Mouse (Mus musculus) kidney, embryonic 16.5 days (tissue): ENCODE data around the gene Fat2. TPM values are rescaled to one million over a fixed set of nuclear protein-coding genes. Genes with fewer than 3 reads are reported as not detected.

Source experiments
- ATAC-seq: fragments of 200-750 bp; cut with Nextera tagmentation; 2 replicates; pipeline ENCODE4 v1.8.0; 2017; ENCODE audit warnings: moderate TSS enrichment; ENCODE audit not compliant: low FRiP score, low TSS enrichment
- H3K27ac ChIP-seq: fragments of 300-500 bp; sonication (generic); 2 replicates; pipeline ENCODE4 v1.5.1; 2014; ENCODE audit warnings: low read length
- H3K27me3 ChIP-seq: fragments of 300-500 bp; sonication (generic); 2 replicates; pipeline ENCODE4 v1.6.1; 2014; ENCODE audit warnings: low read length, control low read depth, mixed read lengths; ENCODE audit not compliant: insufficient read depth
- H3K36me3 ChIP-seq: fragments of 300-500 bp; sonication (generic); 2 replicates; pipeline ENCODE4 v1.6.1; 2014; ENCODE audit warnings: low read length, control low read depth, mixed read lengths; ENCODE audit not compliant: insufficient read depth
- H3K4me1 ChIP-seq: fragments of 300-500 bp; sonication (generic); 2 replicates; pipeline ENCODE4 v1.6.1; 2014; ENCODE audit warnings: low read length, control low read depth, mixed read lengths; ENCODE audit not compliant: insufficient read depth
- H3K4me2 ChIP-seq: fragments of 300-500 bp; sonication (generic); replicated peaks from 2 replicates; pipeline ENCODE4 v1.6.1; 2014; ENCODE audit warnings: low read depth, low read length
- H3K4me3 ChIP-seq: fragments of 300-500 bp; sonication (generic); 2 replicates; pipeline ENCODE4 v1.5.1; 2014; ENCODE audit warnings: mild to moderate bottlenecking, low read length
- H3K9ac ChIP-seq: fragments of 300-500 bp; sonication (generic); replicated peaks from 2 replicates; pipeline ENCODE4 v1.6.1; 2014; ENCODE audit warnings: low read length
- H3K9me3 ChIP-seq: fragments of 300-500 bp; sonication (generic); 2 replicates; pipeline ENCODE4 v1.6.1; 2016; ENCODE audit warnings: low read length, control low read depth
- WGBS: fragments of 180-500 bp; shearing (Covaris S2); extraction: QIAGEN DNeasy Blood & Tissue Kit; methylation state at CpG from one replicate; pipeline ENCODE4 v1.1.7; 2014; 5-methylcytosine and 5-hydroxymethylcytosine counted together
- polyA plus RNA-seq: library from polyadenylated mRNA; unstranded; fragments of >200 nt; fragmentation: Nextera tagmentation; extraction: Ambion mirVana; gene quantifications from 2 replicates; pipeline ENCODE4 v1.2.1, GENCODE M21; 2015

Fat2 gene
- polyA plus RNA-seq, 1 experiment from 2014 or later = 0.11 TPM

- no peaks in the 10 kb centered on the region for H3K36me3 ChIP-seq
- no peak overlapping the region for H3K9ac ChIP-seq
- peak overlapping the region; percentile 36; the same call in 1 of the 2 replicates for H3K27ac ChIP-seq
- 58% methylated on average over 10 of the region's 10 CpGs for WGBS
- H3K9me3 ChIP-seq = no peaks in the 10 kb centered on the region
- peaks cover 10% of the 10 kb centered on the region; the same call in 1 of the 2 replicates for H3K4me1 ChIP-seq
- no peak overlapping the region for H3K4me2 ChIP-seq
- no peak for ATAC-seq
- H3K4me3 ChIP-seq = no peak overlapping the region
- no peaks in the 10 kb centered on the region for H3K27me3 ChIP-seq
Observed at GRCm38 (mm10) chr11:55367783-55368182, 31.4 kb upstream of the Fat2 start.

GRCm38 (mm10) chr11:55365840-55366239 is 29.5 kb upstream of the Fat2 start:
- Histone ChIP-seq H3K4me3 (no peak overlapping the region), H3K9me3 (no peaks in the 10 kb centered on the region), H3K4me1 (peaks cover 10% of the 10 kb centered on the region; the same call in 1 of the 2 replicates), H3K9ac (no peak overlapping the region), H3K27ac (no peak overlapping the region), H3K4me2 (no peak overlapping the region), H3K36me3 (no peaks in the 10 kb centered on the region), H3K27me3 (no peaks in the 10 kb centered on the region)
- ATAC-seq = no peak
- WGBS = 78% methylated on average over 5 of the region's 5 CpGs

GRCm38 (mm10) chr11:55365242-55365641 is 28.9 kb upstream of the Fat2 start:
- no peak overlapping the region for H3K4me2 ChIP-seq
- 45% methylated on average over 4 of the region's 4 CpGs for WGBS
- ATAC-seq = no peak
- 0 out of 2 replicates have a peak overlapping the region, but pooled peaks have one; percentile 8 for H3K9ac ChIP-seq
- H3K4me3 ChIP-seq = no peak overlapping the region
- H3K36me3 ChIP-seq = no peaks in the 10 kb centered on the region
- H3K27me3 ChIP-seq = no peaks in the 10 kb centered on the region
- no peak overlapping the region for H3K27ac ChIP-seq
- no peaks in the 10 kb centered on the region for H3K9me3 ChIP-seq
- H3K4me1 ChIP-seq = peaks cover 10% of the 10 kb centered on the region; the same call in 1 of the 2 replicates

- H3K27me3 ChIP-seq = no peaks in the 10 kb centered on the region
- ATAC-seq = no peak
- 85% methylated on average over 3 of the region's 3 CpGs for WGBS
Observed at GRCm38 (mm10) chr11:55364662-55365061, 28.3 kb upstream of the Fat2 start.

GRCm38 (mm10) chr11:55358094-55358783 is 21.9 kb upstream of the Fat2 start:
- WGBS = 57% methylated on average over 15 of the region's 15 CpGs
- no peak overlapping the region for H3K9ac ChIP-seq
- no peaks in the 10 kb centered on the region for H3K27me3 ChIP-seq
- H3K4me1 ChIP-seq = peaks cover 3% of the 10 kb centered on the region; the same call in 1 of the 2 replicates
- ATAC-seq = peak; percentile 46; the same call in 1 of the 2 replicates
- H3K9me3 ChIP-seq = 0 out of 2 replicates have a peak, but pooled peaks cover 2% of the 10 kb centered on the region
- H3K4me3 ChIP-seq = no peak overlapping the region
- no peak overlapping the region for H3K4me2 ChIP-seq
- H3K27ac ChIP-seq = no peak overlapping the region
- H3K36me3 ChIP-seq = no peaks in the 10 kb centered on the region

More at GRCm38 (mm10) chr11:55364662-55365061, 28.3 kb upstream of the Fat2 start:
- no peak overlapping the region for H3K27ac ChIP-seq
- no peaks in the 10 kb centered on the region for H3K9me3 ChIP-seq
- 0 out of 2 replicates have a peak overlapping the region, but pooled peaks have one; percentile 8 for H3K9ac ChIP-seq
- peaks cover 10% of the 10 kb centered on the region; the same call in 1 of the 2 replicates for H3K4me1 ChIP-seq
- H3K4me3 ChIP-seq = no peak overlapping the region
- H3K36me3 ChIP-seq = no peaks in the 10 kb centered on the region
- H3K4me2 ChIP-seq = no peak overlapping the region

- no peak overlapping the region for H3K27ac ChIP-seq
- H3K4me3 ChIP-seq = no peak overlapping the region
- 0 out of 2 replicates have a peak, but pooled peaks cover 2% of the 10 kb centered on the region for H3K9me3 ChIP-seq
- no peaks in the 10 kb centered on the region for H3K27me3 ChIP-seq
- 91% methylated on average over 2 of the region's 2 CpGs for WGBS
- no peaks in the 10 kb centered on the region for H3K36me3 ChIP-seq
- H3K9ac ChIP-seq = no peak overlapping the region
- no peak overlapping the region for H3K4me2 ChIP-seq
- no peak for ATAC-seq
- H3K4me1 ChIP-seq = peaks cover 3% of the 10 kb centered on the region; the same call in 1 of the 2 replicates
Observed at GRCm38 (mm10) chr11:55356846-55357245, 20.5 kb upstream of the Fat2 start.

- Histone ChIP-seq H3K4me1 (no peaks in the 10 kb centered on the region), H3K27ac (no peak overlapping the region), H3K27me3 (no peaks in the 10 kb centered on the region), H3K9ac (no peak overlapping the region), H3K36me3 (no peaks in the 10 kb centered on the region), H3K4me2 (no peak overlapping the region), H3K4me3 (no peak overlapping the region), H3K9me3 (no peaks in the 10 kb centered on the region)
- peak; percentile 69; the same call in 1 of the 2 replicates for ATAC-seq
- 60% methylated on average over 11 of the region's 11 CpGs for WGBS
Observed at GRCm38 (mm10) chr11:55341961-55342371, 5.6 kb upstream of the Fat2 start.

- H3K4me2 ChIP-seq = no peak overlapping the region
- H3K9me3 ChIP-seq = no peaks in the 10 kb centered on the region
- no peak overlapping the region for H3K4me3 ChIP-seq
- no peaks in the 10 kb centered on the region for H3K27me3 ChIP-seq
- no peaks in the 10 kb centered on the region for H3K36me3 ChIP-seq
- H3K9ac ChIP-seq = no peak overlapping the region
- H3K27ac ChIP-seq = no peak overlapping the region
- H3K4me1 ChIP-seq = no peaks in the 10 kb centered on the region
- no peak for ATAC-seq
- 65% methylated on average over 2 of the region's 2 CpGs for WGBS
Observed at GRCm38 (mm10) chr11:55340789-55341188, 4.4 kb upstream of the Fat2 start.

- Histone ChIP-seq H3K27me3 (no peaks in the 10 kb centered on the region), H3K4me3 (no peak overlapping the region), H3K9me3 (no peaks in the 10 kb centered on the region), H3K36me3 (no peaks in the 10 kb centered on the region), H3K4me1 (no peaks in the 10 kb centered on the region), H3K4me2 (no peak overlapping the region), H3K9ac (no peak overlapping the region), H3K27ac (no peak overlapping the region)
- 78% methylated on average over 5 of the region's 5 CpGs for WGBS
- ATAC-seq = no peak
Observed at GRCm38 (mm10) chr11:55337032-55337769, 837 bp upstream of the Fat2 start.
